Mouse (Mus musculus): ENCODE results near the gene March7. TPM values are rescaled to one million over a fixed set of nuclear protein-coding genes. Genes with fewer than 3 reads are reported as not detected.

The March7 gene
- polyA plus RNA-seq, 1 experiment from 2014 or later: 16.5 TPM

- H3K4me3 ChIP-seq (ENCODE audit: low read depth, low read length): no peak overlapping the region
- no peak overlapping the region for H3K9ac ChIP-seq (replicated peaks)
- H3K27ac ChIP-seq (ENCODE audit: low read depth): no peak overlapping the region
- H3K9me3 ChIP-seq (ENCODE audit: low read length): no peaks in the 10 kb centered on the region
- ATAC-seq (peak; percentile 10; the same call in 1 of the 2 replicates), DNase-seq (peak; percentile 53)
- no peaks in the 10 kb centered on the region for H3K27me3 ChIP-seq (ENCODE audit: insufficient read depth, low read length)
- no peak overlapping the region for H3K4me2 ChIP-seq (ENCODE audit: low read depth, low read length)
- peaks cover 2% of the 10 kb centered on the region; the same call in 1 of the 2 replicates for H3K36me3 ChIP-seq (replicated peaks; ENCODE audit: insufficient read depth, low read length)
- WGBS (ENCODE audit: insufficient replicate concordance): 50% methylated on average over 3 of the region's 3 CpGs
- TF ChIP-seq CTCF (IDR thresholded peaks at IDR 0.05; ENCODE audit: low read depth) (no peak), EP300 (IDR thresholded peaks at IDR 0.05; ENCODE audit: low read depth) (no peak)
- H3K4me1 ChIP-seq (ENCODE audit: insufficient read depth): no peaks in the 10 kb centered on the region
Observed at GRCm38 (mm10) chr2:60298266-60298665, 88.6 kb downstream of the March7 start.

DNA sequence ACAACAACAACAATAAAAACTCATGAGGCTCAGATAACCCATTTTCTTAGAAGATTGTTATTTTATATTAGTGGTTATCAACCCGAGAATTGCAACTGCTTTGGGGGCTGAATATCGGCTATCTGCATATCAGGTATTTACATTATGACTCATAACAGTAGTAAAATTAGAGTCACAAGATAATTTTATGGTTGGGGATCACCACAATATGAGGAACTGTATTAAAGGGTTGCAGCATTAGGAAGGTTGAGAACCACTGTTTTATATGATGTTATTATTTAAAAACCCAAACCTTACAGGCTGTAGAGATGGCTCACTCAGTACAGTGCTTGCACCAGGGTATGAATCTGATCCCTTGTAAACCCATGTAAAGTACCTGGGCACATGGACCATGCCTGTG, 89.6 kb downstream of the March7 start:
- ATAC-seq: no peak
- no peaks in the 10 kb centered on the region for H3K9me3 ChIP-seq (ENCODE audit: low read length)
- no peak overlapping the region for H3K27ac ChIP-seq (ENCODE audit: low read depth)
- H3K4me1 ChIP-seq (ENCODE audit: insufficient read depth): no peaks in the 10 kb centered on the region
- 78% methylated on average over 2 of the region's 2 CpGs for WGBS (ENCODE audit: insufficient replicate concordance)
- H3K36me3 ChIP-seq (replicated peaks; ENCODE audit: insufficient read depth, low read length): peaks cover 2% of the 10 kb centered on the region; the same call in 1 of the 2 replicates
- no peak overlapping the region for H3K9ac ChIP-seq (replicated peaks)
- H3K27me3 ChIP-seq (ENCODE audit: insufficient read depth, low read length): no peaks in the 10 kb centered on the region
- TF ChIP-seq CTCF (IDR thresholded peaks at IDR 0.05; ENCODE audit: low read depth) (no peak), EP300 (IDR thresholded peaks at IDR 0.05; ENCODE audit: low read depth) (no peak)
- no peak overlapping the region for H3K4me3 ChIP-seq (ENCODE audit: low read depth, low read length)
- no peak overlapping the region for H3K4me2 ChIP-seq (ENCODE audit: low read depth, low read length)
- DNase-seq: no peak

Other genes with a start within 250 kb of the March7 start
- gene Baz2b, start within 50 bp of the March7 start, polyA plus RNA-seq (2015; fragmentation: Nextera tagmentation; extraction: Ambion mirVana): 19.7 and 21.7 TPM in 2 replicates
- gene Cd302, start 74.6 kb downstream of the March7 start, polyA plus RNA-seq (2015; fragmentation: Nextera tagmentation; extraction: Ambion mirVana): 349 and 375 TPM in 2 replicates
- 1.5 and 2.0 TPM in 2 replicates for gene Ly75, start 173.4 kb downstream of the March7 start, polyA plus RNA-seq (2015; fragmentation: Nextera tagmentation; extraction: Ambion mirVana)